In genomic region chr19:23788420-23789132, GRCm38 (mm10) we compare ENCODE assay signal across 20 mouse cellular contexts. TPM values are rescaled to one million over a fixed set of nuclear protein-coding genes. Genes with fewer than 3 reads are reported as not detected.
DNase-seq lines count a peak whose midpoint lies in the region; ATAC-seq lines count a peak whose summit lies in the region.
"Had no signal": no experiment of that assay in that cellular context is flagged by ENCODE, and none has a peak within 500 bp of the region (broad histone marks: within the 10 kb centered on the region; RNA-seq: fewer than 3 reads in every experiment).

No protein-coding gene starts in this region.

- no peaks in the 10 kb centered on the region for H3K9me3 ChIP-seq in hindbrain, embryonic 13.5 days
- H3K9me3 ChIP-seq in hindbrain, embryonic 11.5 days (ENCODE audit: control insufficient read depth, low read length), result no peaks in the 10 kb centered on the region
- H3K9me3 ChIP-seq in midbrain, embryonic 15.5 days, result no peaks in the 10 kb centered on the region
- H3K9me3 ChIP-seq in midbrain, embryonic 10.5 days (replicated peaks), result no peaks in the 10 kb centered on the region
- no peaks in the 10 kb centered on the region for H3K9me3 ChIP-seq in neural tube, embryonic 13.5 days
- no peaks in the 10 kb centered on the region for H3K9me3 ChIP-seq in neural tube, embryonic 14.5 days (ENCODE audit: control insufficient read depth, low read length)
- H3K9me3 ChIP-seq: forebrain, embryonic 10.5 days; forebrain, embryonic 13.5 days had no signal

- 51% methylated on average over 9 of the region's 9 CpGs for WGBS in hindbrain, embryonic 13.5 days
- 69% methylated on average over 9 of the region's 9 CpGs for WGBS in hindbrain, embryonic 11.5 days
- 51% methylated on average over 9 of the region's 9 CpGs for WGBS in midbrain, embryonic 15.5 days
- WGBS in midbrain, embryonic 10.5 days, result 83% methylated on average over 9 of the region's 9 CpGs
- WGBS in neural tube, embryonic 13.5 days, result 32% methylated on average over 9 of the region's 9 CpGs
- WGBS in neural tube, embryonic 14.5 days, result 30% methylated on average over 9 of the region's 9 CpGs

- H3K36me3 ChIP-seq in hindbrain, embryonic 13.5 days, result no peaks in the 10 kb centered on the region
- no peaks in the 10 kb centered on the region for H3K36me3 ChIP-seq in hindbrain, embryonic 11.5 days (ENCODE audit: control insufficient read depth, insufficient read depth, low read length)
- H3K36me3 ChIP-seq in midbrain, embryonic 15.5 days (replicated peaks), result no peaks in the 10 kb centered on the region
- no peaks in the 10 kb centered on the region for H3K36me3 ChIP-seq in midbrain, embryonic 10.5 days
- H3K36me3 ChIP-seq in neural tube, embryonic 13.5 days, result no peaks in the 10 kb centered on the region
- H3K36me3 ChIP-seq in neural tube, embryonic 14.5 days (ENCODE audit: control insufficient read depth, insufficient read depth, low read length), result no peaks in the 10 kb centered on the region
- H3K36me3 ChIP-seq: forebrain, embryonic 10.5 days had no signal

- H3K4me1 ChIP-seq in hindbrain, embryonic 13.5 days (replicated peaks), result peaks cover 32% of the 10 kb centered on the region
- no peaks in the 10 kb centered on the region for H3K4me1 ChIP-seq in hindbrain, embryonic 11.5 days (replicated peaks; ENCODE audit: control insufficient read depth, insufficient read depth, low read length)
- peaks cover 21% of the 10 kb centered on the region; the same call in 1 of the 2 replicates for H3K4me1 ChIP-seq in midbrain, embryonic 15.5 days
- no peaks in the 10 kb centered on the region for H3K4me1 ChIP-seq in midbrain, embryonic 10.5 days
- H3K4me1 ChIP-seq in neural tube, embryonic 13.5 days (replicated peaks), result peaks cover 30% of the 10 kb centered on the region
- peaks cover 9% of the 10 kb centered on the region; the same call in 1 of the 2 replicates for H3K4me1 ChIP-seq in neural tube, embryonic 14.5 days (ENCODE audit: control insufficient read depth, insufficient read depth, low read length)
- H3K4me1 ChIP-seq: forebrain, embryonic 10.5 days had no signal

- no peaks in the 10 kb centered on the region for H3K27me3 ChIP-seq in hindbrain, embryonic 13.5 days
- H3K27me3 ChIP-seq in hindbrain, embryonic 11.5 days (ENCODE audit: control insufficient read depth, insufficient read depth, low read length), result no peaks in the 10 kb centered on the region
- H3K27me3 ChIP-seq in midbrain, embryonic 15.5 days (replicated peaks), result no peaks in the 10 kb centered on the region
- no peaks in the 10 kb centered on the region for H3K27me3 ChIP-seq in midbrain, embryonic 10.5 days (ENCODE audit: low read depth, poor library complexity, severe bottlenecking)
- H3K27me3 ChIP-seq in neural tube, embryonic 13.5 days, result no peaks in the 10 kb centered on the region
- H3K27me3 ChIP-seq in neural tube, embryonic 14.5 days (ENCODE audit: control insufficient read depth, insufficient read depth, low read length), result no peaks in the 10 kb centered on the region
- H3K27me3 ChIP-seq: forebrain, embryonic 13.5 days had no signal

- no peak overlapping the region for H3K4me3 ChIP-seq in hindbrain, embryonic 13.5 days
- H3K4me3 ChIP-seq in hindbrain, embryonic 11.5 days (ENCODE audit: low read depth, low read length), result no peak overlapping the region
- H3K4me3 ChIP-seq in midbrain, embryonic 15.5 days, result no peak overlapping the region
- no peak overlapping the region for H3K4me3 ChIP-seq in midbrain, embryonic 10.5 days
- H3K4me3 ChIP-seq in neural tube, embryonic 13.5 days, result no peak overlapping the region
- H3K4me3 ChIP-seq in neural tube, embryonic 14.5 days (ENCODE audit: low read depth, low read length), result no peak overlapping the region
- H3K4me3 ChIP-seq: forebrain, embryonic 10.5 days; forebrain, embryonic 13.5 days; heart, adult 2 months had no signal

- no peak overlapping the region for H3K9ac ChIP-seq in hindbrain, embryonic 13.5 days
- no peak overlapping the region for H3K9ac ChIP-seq in hindbrain, embryonic 11.5 days (ENCODE audit: low read depth, low read length)
- H3K9ac ChIP-seq in midbrain, embryonic 15.5 days, result no peak overlapping the region
- H3K9ac ChIP-seq in neural tube, embryonic 13.5 days, result no peak overlapping the region
- no peak overlapping the region for H3K9ac ChIP-seq in neural tube, embryonic 14.5 days (replicated peaks; ENCODE audit: low read depth, low read length)
- H3K9ac ChIP-seq: forebrain, embryonic 13.5 days had no signal

- H3K4me2 ChIP-seq in hindbrain, embryonic 13.5 days, result no peak overlapping the region
- H3K4me2 ChIP-seq in hindbrain, embryonic 11.5 days (replicated peaks; ENCODE audit: low read depth, low read length), result no peak overlapping the region
- no peak overlapping the region for H3K4me2 ChIP-seq in midbrain, embryonic 15.5 days
- no peak overlapping the region for H3K4me2 ChIP-seq in neural tube, embryonic 13.5 days
- H3K4me2 ChIP-seq in neural tube, embryonic 14.5 days (ENCODE audit: low read depth, low read length), result no peak overlapping the region
- H3K4me2 ChIP-seq: forebrain, embryonic 13.5 days; heart, embryonic 11.5 days had no signal

- no peak for DNase-seq in hindbrain, embryonic 11.5 days (ENCODE audit: low spot score)
- no peak for DNase-seq in midbrain, embryonic 10.5 days (ENCODE audit: low spot score)
- no peak for DNase-seq in B cell, adult 2 months
- DNase-seq: adrenal gland, adult 8-10 months; adrenal gland, postnatal 36 days; cerebellum, adult 18-20 months; cerebellum, adult 9-10 months; cerebellum, postnatal 14 days; gastrocnemius, postnatal 25 days; heart, adult 2 months had no signal

- peak; percentile 40; the same call in 1 of the 2 replicates for ATAC-seq in hindbrain, embryonic 13.5 days (ENCODE audit: low FRiP score)
- no peak for ATAC-seq in hindbrain, embryonic 11.5 days (ENCODE audit: low FRiP score)
- ATAC-seq in midbrain, embryonic 15.5 days (replicated peaks), result peak; percentile 15; the same call in 1 of the 2 replicates
- ATAC-seq in neural tube, embryonic 13.5 days (ENCODE audit: low read depth), result peak; percentile 48; the same call in 1 of the 2 replicates
- peak; percentile 19; the same call in 1 of the 2 replicates for ATAC-seq in neural tube, embryonic 14.5 days (ENCODE audit: low read depth)
- ATAC-seq: activated CD4-positive, CD25-positive, alpha-beta regulatory T cell, adult 4 months; forebrain, embryonic 13.5 days; forebrain, embryonic 16.5 days; intestine, postnatal 0 days had no signal

- no peak overlapping the region for H3K27ac ChIP-seq in hindbrain, embryonic 13.5 days
- no peak overlapping the region for H3K27ac ChIP-seq in hindbrain, embryonic 11.5 days (ENCODE audit: low read depth, low read length)
- no peak overlapping the region for H3K27ac ChIP-seq in midbrain, embryonic 15.5 days
- H3K27ac ChIP-seq in midbrain, embryonic 10.5 days (replicated peaks), result no peak overlapping the region
- peak overlapping the region; percentile 34 for H3K27ac ChIP-seq in neural tube, embryonic 13.5 days (replicated peaks)
- H3K27ac ChIP-seq in neural tube, embryonic 14.5 days (ENCODE audit: low read depth, low read length), result no peak overlapping the region
- H3K27ac ChIP-seq: forebrain, embryonic 10.5 days; forebrain, embryonic 13.5 days; heart, adult 2 months had no signal

RNA-seq across cellular contexts. Expression of gene Apba1, which starts 29.9 kb away (rescaled TPM):
- polyA plus RNA-seq in hindbrain, embryonic 13.5 days (2015; fragmentation: Nextera tagmentation; extraction: Ambion mirVana), result 7.3 and 7.7 TPM in 2 replicates
- polyA plus RNA-seq in hindbrain, embryonic 11.5 days (2014; fragmentation: Nextera tagmentation; extraction: Ambion mirVana), result 2.6 TPM in 2 replicates
- polyA plus RNA-seq in midbrain, embryonic 15.5 days (2015; fragmentation: Nextera tagmentation; extraction: Ambion mirVana), result 13.2 and 14.2 TPM in 2 replicates
- 0.22 and 0.76 TPM in 2 replicates for polyA plus RNA-seq in midbrain, embryonic 10.5 days (2016; fragmentation: Nextera tagmentation; extraction: Ambion mirVana)
- polyA plus RNA-seq in neural tube, embryonic 13.5 days (2015; fragmentation: Nextera tagmentation; extraction: Ambion mirVana), result 8.7 and 8.8 TPM in 2 replicates
- 12.6 and 15.8 TPM in 2 replicates for polyA plus RNA-seq in neural tube, embryonic 14.5 days (2014; fragmentation: Nextera tagmentation; extraction: Ambion mirVana)
- polyA plus RNA-seq: activated CD4-positive, CD25-positive, alpha-beta regulatory T cell, adult 4 months had no signal
